Mouse (Mus musculus) liver, embryonic 14.5 days (tissue): ENCODE results near the gene Slc25a12.

Experiments
- CTCF ChIP-seq: IDR thresholded peaks from 2 replicates; pipeline ENCODE4 v1.5.1; 2016; ENCODE audit warnings: antibody characterized with exemption, low read depth, control low read depth
- EP300 ChIP-seq: IDR thresholded peaks from 2 replicates; pipeline ENCODE4 v1.6.1; 2016; ENCODE audit warnings: antibody characterized with exemption, low read depth

DNA sequence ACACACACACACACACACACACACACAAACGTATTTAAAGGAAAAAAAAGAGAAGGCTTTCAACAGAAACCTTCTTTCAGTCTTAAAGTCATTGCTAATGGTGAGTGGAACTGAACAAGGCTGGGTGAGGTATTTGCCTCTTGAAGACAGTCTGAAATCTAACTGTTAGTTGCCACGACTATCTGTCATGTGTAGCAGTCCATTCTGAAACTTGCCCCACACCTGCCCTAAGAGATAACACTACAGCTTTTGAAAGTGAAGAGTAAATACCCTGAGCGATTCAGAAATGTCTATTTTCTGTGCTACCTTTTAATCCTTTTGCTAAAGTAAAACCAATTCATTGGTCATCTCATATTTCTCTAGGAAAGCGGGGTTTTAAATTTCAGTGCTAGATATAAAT is 132.1 kb downstream of the Slc25a12 start:
- no peak for TF ChIP-seq CTCF
- TF ChIP-seq EP300: peak; percentile 79
